Comparison of ENCODE assay signal across 9 mouse cellular contexts in genomic region chr9:43801911-43802310, GRCm38 (mm10). TPM values are rescaled to one million over a fixed set of nuclear protein-coding genes. Genes with fewer than 3 reads are reported as not detected.
DNase-seq lines count a peak whose midpoint lies in the region; ATAC-seq and TF ChIP-seq lines count a peak whose summit lies in the region.
"Had no signal": no experiment of that assay in that cellular context is flagged by ENCODE, and none has a peak within 500 bp of the region (broad histone marks: within the 10 kb centered on the region; RNA-seq: fewer than 3 reads in every experiment).

No protein-coding gene starts in this region.

- H3K4me2 ChIP-seq in midbrain, postnatal 0 days (ENCODE audit: low read depth, low read length, poor library complexity, severe bottlenecking): no peak overlapping the region
- H3K4me2 ChIP-seq: lung, embryonic 15.5 days had no signal

- H3K36me3 ChIP-seq in midbrain, postnatal 0 days (ENCODE audit: insufficient read depth, low read length): peaks cover 31% of the 10 kb centered on the region
- H3K36me3 ChIP-seq: lung, embryonic 15.5 days had no signal

- H3K4me3 ChIP-seq in midbrain, postnatal 0 days (ENCODE audit: low read depth, low read length): no peak overlapping the region
- H3K4me3 ChIP-seq: lung, embryonic 15.5 days had no signal

- H3K4me1 ChIP-seq in midbrain, postnatal 0 days (ENCODE audit: insufficient read depth, low read length): no peaks in the 10 kb centered on the region

- no peak for ATAC-seq in midbrain, postnatal 0 days (ENCODE audit: low FRiP score)

- no peaks in the 10 kb centered on the region for H3K27me3 ChIP-seq in midbrain, postnatal 0 days (ENCODE audit: insufficient read depth, low read length)
- H3K27me3 ChIP-seq: lung, embryonic 15.5 days had no signal

- DNase-seq in spleen, adult 18-20 months: peak; percentile 18 to 56
- no peak for DNase-seq in spleen, adult 12 weeks (ENCODE audit: low spot score)
- peak; percentile 78 to 86 for DNase-seq in cerebellum, postnatal 25 days
- peak; percentile 89 for DNase-seq in gastrocnemius, postnatal 14 days
- DNase-seq in kidney, adult 11 months: peak; percentile 68
- peak; percentile 71 for DNase-seq in left cerebral cortex, postnatal 4 days
- DNase-seq in midbrain, postnatal 0 days (ENCODE audit: low spot score): peak; percentile 48
- DNase-seq in thymus, postnatal 0 days (ENCODE audit: low spot score): peak; percentile 5

- intact Hi-C loops in gastrocnemius, postnatal 14 days (cut with DNase I; ENCODE audit: low total_unique reads): loop anchor here (2.0 to 10.0 kb wide), 3 partner anchors 59 to 460 kb away; partner anchors contain the start of gene Nectin1
- intact Hi-C loops in left cerebral cortex, postnatal 4 days (cut with DNase I): no loop called here

- WGBS in midbrain, postnatal 0 days: 37% methylated on average over 5 of the region's 5 CpGs

- TF ChIP-seq CTCF in midbrain, postnatal 0 days (IDR thresholded peaks at IDR 0.05): peak; percentile 80

- H3K9ac ChIP-seq in midbrain, postnatal 0 days (replicated peaks; ENCODE audit: low read length, poor library complexity, severe bottlenecking): no peak overlapping the region
- H3K9ac ChIP-seq: lung, embryonic 15.5 days had no signal

- no peaks in the 10 kb centered on the region for H3K9me3 ChIP-seq in midbrain, postnatal 0 days (ENCODE audit: low read length)
- H3K9me3 ChIP-seq: lung, embryonic 15.5 days had no signal

- H3K27ac ChIP-seq in midbrain, postnatal 0 days (ENCODE audit: low read depth, low read length): no peak overlapping the region
- H3K27ac ChIP-seq: lung, embryonic 15.5 days had no signal

RNA-seq across cellular contexts. Expression of gene Nectin1, which starts 58.1 kb away (rescaled TPM):
- total RNA-seq in gastrocnemius, postnatal 14 days (2021): 1 to 10 TPM; 4.5 to 6.7 TPM
- total RNA-seq in left cerebral cortex, postnatal 4 days (2021): 10 to 100 TPM; 87.7 to 95.8 TPM
- total RNA-seq in midbrain, postnatal 0 days (2014; rRNA removed): 64.7 and 71.6 TPM in 2 replicates
- 14.9 and 15.4 TPM in 2 replicates for polyA plus RNA-seq in midbrain, postnatal 0 days (2015; fragmentation: Nextera tagmentation; extraction: Ambion mirVana)
- 7.7 and 9.9 TPM in 2 replicates for polyA plus RNA-seq in thymus, postnatal 0 days (2015; fragmentation: Nextera tagmentation; extraction: Ambion mirVana)
